Mouse (Mus musculus) kidney, embryonic 16.5 days (tissue): Measurements from ENCODE around the gene Spata13. TPM values are rescaled to one million over a fixed set of nuclear protein-coding genes. Genes with fewer than 3 reads are reported as not detected.

ENCODE experiments used
- ATAC-seq: fragments of 200-750 bp; cut with Nextera tagmentation; 2 replicates; pipeline ENCODE4 v1.8.0; 2017; ENCODE audit warnings: moderate TSS enrichment; ENCODE audit not compliant: low FRiP score, low TSS enrichment
- H3K27ac ChIP-seq: fragments of 300-500 bp; sonication (generic); 2 replicates; pipeline ENCODE4 v1.5.1; 2014; ENCODE audit warnings: low read length
- H3K27me3 ChIP-seq: fragments of 300-500 bp; sonication (generic); 2 replicates; pipeline ENCODE4 v1.6.1; 2014; ENCODE audit warnings: low read length, control low read depth, mixed read lengths; ENCODE audit not compliant: insufficient read depth
- H3K36me3 ChIP-seq: fragments of 300-500 bp; sonication (generic); 2 replicates; pipeline ENCODE4 v1.6.1; 2014; ENCODE audit warnings: low read length, control low read depth, mixed read lengths; ENCODE audit not compliant: insufficient read depth
- H3K4me1 ChIP-seq: fragments of 300-500 bp; sonication (generic); 2 replicates; pipeline ENCODE4 v1.6.1; 2014; ENCODE audit warnings: low read length, control low read depth, mixed read lengths; ENCODE audit not compliant: insufficient read depth
- H3K4me2 ChIP-seq: fragments of 300-500 bp; sonication (generic); replicated peaks from 2 replicates; pipeline ENCODE4 v1.6.1; 2014; ENCODE audit warnings: low read depth, low read length
- H3K4me3 ChIP-seq: fragments of 300-500 bp; sonication (generic); 2 replicates; pipeline ENCODE4 v1.5.1; 2014; ENCODE audit warnings: mild to moderate bottlenecking, low read length
- H3K9ac ChIP-seq: fragments of 300-500 bp; sonication (generic); replicated peaks from 2 replicates; pipeline ENCODE4 v1.6.1; 2014; ENCODE audit warnings: low read length
- H3K9me3 ChIP-seq: fragments of 300-500 bp; sonication (generic); 2 replicates; pipeline ENCODE4 v1.6.1; 2016; ENCODE audit warnings: low read length, control low read depth
- WGBS: fragments of 180-500 bp; shearing (Covaris S2); extraction: QIAGEN DNeasy Blood & Tissue Kit; methylation state at CpG from one replicate; pipeline ENCODE4 v1.1.7; 2014; 5-methylcytosine and 5-hydroxymethylcytosine counted together
- polyA plus RNA-seq: library from polyadenylated mRNA; unstranded; fragments of >200 nt; fragmentation: Nextera tagmentation; extraction: Ambion mirVana; gene quantifications from 2 replicates; pipeline ENCODE4 v1.2.1, GENCODE M21; 2015

Gene Spata13
- polyA plus RNA-seq, 1 experiment from 2014 or later = 68.1 TPM

GRCm38 (mm10) chr14:60636608-60636980 is 2.8 kb downstream of the Spata13 start:
- H3K9ac ChIP-seq = peak overlapping the region; percentile 79
- no peaks in the 10 kb centered on the region; the same call in 1 of the 2 replicates for H3K36me3 ChIP-seq
- H3K27me3 ChIP-seq = peaks cover 17% of the 10 kb centered on the region; the same call in 1 of the 2 replicates
- peak overlapping the region; percentile 74 for H3K4me3 ChIP-seq
- H3K4me2 ChIP-seq = peak overlapping the region; percentile 85
- no peaks in the 10 kb centered on the region for H3K9me3 ChIP-seq
- H3K4me1 ChIP-seq = peaks cover 49% of the 10 kb centered on the region
- ATAC-seq = no peak
- no peak overlapping the region; the same call in 1 of the 2 replicates for H3K27ac ChIP-seq
- WGBS = 13% methylated on average over 2 of the region's 2 CpGs

GRCm38 (mm10) chr14:60636996-60637395 is 3.2 kb downstream of the Spata13 start:
- no peak for ATAC-seq
- H3K4me2 ChIP-seq = peak overlapping the region; percentile 85
- 55% methylated on average over 9 of the region's 9 CpGs for WGBS
- no peak overlapping the region for H3K9ac ChIP-seq
- H3K4me3 ChIP-seq = no peak overlapping the region
- H3K36me3 ChIP-seq = no peaks in the 10 kb centered on the region; the same call in 1 of the 2 replicates
- peaks cover 53% of the 10 kb centered on the region for H3K4me1 ChIP-seq
- H3K9me3 ChIP-seq = no peaks in the 10 kb centered on the region
- H3K27me3 ChIP-seq = peaks cover 13% of the 10 kb centered on the region; the same call in 1 of the 2 replicates
- no peak overlapping the region for H3K27ac ChIP-seq

- Histone ChIP-seq H3K36me3 (no peaks in the 10 kb centered on the region; the same call in 1 of the 2 replicates), H3K4me1 (peaks cover 59% of the 10 kb centered on the region), H3K4me2 (peak overlapping the region; percentile 85), H3K27me3 (peaks cover 7% of the 10 kb centered on the region; the same call in 1 of the 2 replicates), H3K4me3 (0 out of 2 replicates have a peak overlapping the region, but pooled peaks have one; percentile 0), H3K9me3 (no peaks in the 10 kb centered on the region), H3K27ac (no peak overlapping the region), H3K9ac (no peak overlapping the region)
- 20% methylated on average over 8 of the region's 8 CpGs for whole genome bisulfite sequencing
- ATAC-seq = no peak
Observed at GRCm38 (mm10) chr14:60638159-60638558, 4.4 kb downstream of the Spata13 start.

DNA sequence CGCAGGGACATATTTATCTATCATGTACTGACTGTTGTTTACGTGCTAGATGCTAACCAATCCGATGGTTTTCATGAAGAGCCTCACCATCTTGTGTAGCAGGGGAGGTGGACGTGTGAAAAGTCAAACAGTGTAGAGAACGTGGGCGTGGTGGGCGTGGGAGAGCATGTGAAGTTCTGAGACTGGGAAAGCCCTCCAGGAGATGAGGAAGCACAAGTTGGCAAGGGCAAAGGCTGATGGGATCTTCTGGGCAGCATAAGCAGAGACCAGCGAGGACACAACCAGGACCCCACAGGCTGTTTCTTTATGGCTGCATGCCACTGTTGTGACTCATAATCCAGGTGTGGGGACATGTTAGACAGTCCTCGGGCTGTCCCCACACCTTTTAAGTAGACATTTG is 5.4 kb downstream of the Spata13 start:
- H3K36me3 ChIP-seq = no peaks in the 10 kb centered on the region; the same call in 1 of the 2 replicates
- H3K27ac ChIP-seq = no peak overlapping the region
- H3K4me1 ChIP-seq = peaks cover 56% of the 10 kb centered on the region
- no peak overlapping the region for H3K4me2 ChIP-seq
- no peak overlapping the region for H3K4me3 ChIP-seq
- WGBS = 78% methylated on average over 9 of the region's 9 CpGs
- H3K9ac ChIP-seq = no peak overlapping the region
- H3K27me3 ChIP-seq = peaks cover 7% of the 10 kb centered on the region; the same call in 1 of the 2 replicates
- H3K9me3 ChIP-seq = no peaks in the 10 kb centered on the region
- ATAC-seq = no peak

GRCm38 (mm10) chr14:60641120-60641519 is 7.3 kb downstream of the Spata13 start:
- Histone ChIP-seq H3K4me1 (peaks cover 59% of the 10 kb centered on the region), H3K4me3 (no peak overlapping the region), H3K9ac (no peak overlapping the region), H3K4me2 (no peak overlapping the region), H3K9me3 (peaks cover 4% of the 10 kb centered on the region), H3K27me3 (peaks cover 5% of the 10 kb centered on the region; the same call in 1 of the 2 replicates), H3K36me3 (no peaks in the 10 kb centered on the region; the same call in none of the 2 replicates), H3K27ac (no peak overlapping the region)
- no peak for ATAC-seq
- WGBS = 69% methylated on average over 6 of the region's 6 CpGs

DNA sequence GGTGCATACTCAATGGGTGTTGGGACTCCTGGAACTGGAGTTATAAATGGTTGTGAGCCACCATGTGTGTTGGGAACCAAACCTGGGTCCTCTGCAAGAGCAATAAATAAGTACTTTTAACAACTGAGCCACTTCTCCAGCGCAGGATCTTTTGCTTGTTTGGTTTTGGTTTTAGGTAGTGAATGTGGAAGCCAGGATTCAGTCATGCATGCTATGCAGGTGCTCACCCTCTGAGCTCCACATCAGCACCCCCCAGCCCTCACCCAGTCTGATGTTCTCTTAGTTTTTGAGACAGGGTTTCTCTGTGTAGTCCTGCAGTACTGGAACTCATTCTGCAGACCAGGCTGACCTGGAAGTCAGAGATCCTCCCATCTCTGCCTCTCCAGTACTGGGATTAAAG is 8.3 kb downstream of the Spata13 start:
- 48% methylated on average over 1 of the region's 1 CpGs for WGBS
- H3K4me3 ChIP-seq = no peak overlapping the region
- H3K9me3 ChIP-seq = peaks cover 4% of the 10 kb centered on the region
- no peak overlapping the region for H3K4me2 ChIP-seq
- no peak overlapping the region for H3K27ac ChIP-seq
- no peaks in the 10 kb centered on the region; the same call in none of the 2 replicates for H3K36me3 ChIP-seq
- H3K4me1 ChIP-seq = peaks cover 59% of the 10 kb centered on the region
- no peak overlapping the region for H3K9ac ChIP-seq
- no peaks in the 10 kb centered on the region for H3K27me3 ChIP-seq
- no peak for ATAC-seq

- H3K4me3 ChIP-seq = no peak overlapping the region
- peaks cover 51% of the 10 kb centered on the region for H3K4me1 ChIP-seq
- ATAC-seq = no peak
- no peak overlapping the region for H3K27ac ChIP-seq
- no peak overlapping the region for H3K4me2 ChIP-seq
- 86% methylated on average over 13 of the region's 14 CpGs for WGBS
- peaks cover 4% of the 10 kb centered on the region for H3K9me3 ChIP-seq
- peaks cover 3% of the 10 kb centered on the region for H3K36me3 ChIP-seq
- H3K9ac ChIP-seq = no peak overlapping the region
- H3K27me3 ChIP-seq = no peaks in the 10 kb centered on the region
Observed at GRCm38 (mm10) chr14:60643098-60643870, 9.5 kb downstream of the Spata13 start.

GRCm38 (mm10) chr14:60646373-60646772 is 12.6 kb downstream of the Spata13 start:
- H3K4me1 ChIP-seq = peaks cover 42% of the 10 kb centered on the region
- no peak overlapping the region for H3K9ac ChIP-seq
- H3K36me3 ChIP-seq = peaks cover 3% of the 10 kb centered on the region; the same call in 1 of the 2 replicates
- H3K4me2 ChIP-seq = no peak overlapping the region
- peak overlapping the region; percentile 61 for H3K27ac ChIP-seq
- WGBS = 28% methylated on average over 5 of the region's 5 CpGs
- no peak overlapping the region for H3K4me3 ChIP-seq
- peaks cover 4% of the 10 kb centered on the region for H3K9me3 ChIP-seq
- no peaks in the 10 kb centered on the region for H3K27me3 ChIP-seq
- no peak for ATAC-seq

GRCm38 (mm10) chr14:60647885-60648284 is 14.1 kb downstream of the Spata13 start:
- ATAC-seq = no peak
- Histone ChIP-seq H3K27me3 (no peaks in the 10 kb centered on the region), H3K4me2 (no peak overlapping the region), H3K4me1 (peaks cover 30% of the 10 kb centered on the region), H3K36me3 (peaks cover 3% of the 10 kb centered on the region; the same call in 1 of the 2 replicates), H3K9me3 (peaks cover 4% of the 10 kb centered on the region), H3K9ac (no peak overlapping the region), H3K27ac (no peak overlapping the region), H3K4me3 (no peak overlapping the region)
- 82% methylated on average over 7 of the region's 7 CpGs for WGBS

- 92% methylated on average over 1 of the region's 1 CpGs for WGBS
- Histone ChIP-seq H3K27ac (no peak overlapping the region), H3K9ac (no peak overlapping the region), H3K9me3 (peaks cover 4% of the 10 kb centered on the region), H3K36me3 (peaks cover 3% of the 10 kb centered on the region; the same call in 1 of the 2 replicates), H3K4me1 (peaks cover 37% of the 10 kb centered on the region), H3K4me2 (no peak overlapping the region), H3K27me3 (no peaks in the 10 kb centered on the region), H3K4me3 (no peak overlapping the region)
- ATAC-seq = no peak
Observed at GRCm38 (mm10) chr14:60648956-60649355, 15.2 kb downstream of the Spata13 start.
